Comparison of ENCODE assay signal across 29 mouse cellular contexts in genomic region chr6:54045748-54046721, GRCm38 (mm10). TPM values are rescaled to one million over a fixed set of nuclear protein-coding genes. Genes with fewer than 3 reads are reported as not detected.
A peak's percentile ranks its signal among the peaks of the same experiment; 100 is the strongest.
DNase-seq lines count a peak whose midpoint lies in the region; ATAC-seq lines count a peak whose summit lies in the region.
"Had no signal": no experiment of that assay in that cellular context is flagged by ENCODE, and none has a peak within 500 bp of the region (broad histone marks: within the 10 kb centered on the region; RNA-seq: fewer than 3 reads in every experiment).

No protein-coding gene starts in this region.

- H3K4me1 ChIP-seq in liver, embryonic 16.5 days (ENCODE audit: control insufficient read depth, low read depth, low read length), result peaks cover 7% of the 10 kb centered on the region
- H3K4me1 ChIP-seq in liver, embryonic 11.5 days (replicated peaks; ENCODE audit: control insufficient read depth, insufficient read depth, low read length), result peaks cover 2% of the 10 kb centered on the region; the same call in 1 of the 2 replicates
- H3K4me1 ChIP-seq: intestine, embryonic 15.5 days had no signal

- no peak overlapping the region for H3K4me3 ChIP-seq in liver, embryonic 16.5 days (ENCODE audit: low read depth, low read length)
- H3K4me3 ChIP-seq in liver, embryonic 11.5 days (ENCODE audit: low read depth, low read length), result no peak overlapping the region
- H3K4me3 ChIP-seq: embryonic facial prominence, embryonic 13.5 days; erythroblast, embryonic 14.5 days; forebrain, embryonic 12.5 days; gastrocnemius, adult 2 months; hindbrain, embryonic 10.5 days; intestine, embryonic 15.5 days; layer of hippocampus, adult 2 months; midbrain, embryonic 10.5 days; myocyte had no signal

- no peak overlapping the region for H3K9ac ChIP-seq in liver, embryonic 16.5 days (ENCODE audit: low read depth, low read length)
- no peak overlapping the region for H3K9ac ChIP-seq in liver, embryonic 11.5 days (ENCODE audit: low read depth, low read length)
- H3K9ac ChIP-seq: embryonic facial prominence, embryonic 13.5 days; forebrain, embryonic 12.5 days; intestine, embryonic 15.5 days; liver, embryonic 14.5 days had no signal

- H3K27me3 ChIP-seq in liver, embryonic 16.5 days (ENCODE audit: control insufficient read depth, insufficient read depth, low read depth, low read length), result no peaks in the 10 kb centered on the region; the same call in 1 of the 2 replicates
- H3K27me3 ChIP-seq in liver, embryonic 11.5 days (replicated peaks; ENCODE audit: control insufficient read depth, insufficient read depth, low read length), result peaks cover 19% of the 10 kb centered on the region
- H3K27me3 ChIP-seq: CH12.LX; intestine, embryonic 15.5 days had no signal

- no peaks in the 10 kb centered on the region for H3K9me3 ChIP-seq in liver, embryonic 16.5 days (replicated peaks; ENCODE audit: control insufficient read depth, low read length)
- H3K9me3 ChIP-seq in liver, embryonic 11.5 days (ENCODE audit: control insufficient read depth, low read length), result no peaks in the 10 kb centered on the region
- H3K9me3 ChIP-seq: embryonic facial prominence, embryonic 13.5 days; forebrain, embryonic 12.5 days; hindbrain, embryonic 10.5 days; intestine, embryonic 15.5 days; midbrain, embryonic 10.5 days had no signal

- H3K4me2 ChIP-seq in liver, embryonic 16.5 days (ENCODE audit: low read depth, low read length), result no peak overlapping the region
- H3K4me2 ChIP-seq in liver, embryonic 11.5 days, result no peak overlapping the region
- H3K4me2 ChIP-seq: embryonic facial prominence, embryonic 13.5 days; forebrain, embryonic 12.5 days; heart, embryonic 11.5 days; intestine, embryonic 15.5 days had no signal

- ATAC-seq in liver, embryonic 16.5 days (ENCODE audit: low read depth), result peak; percentile 52; the same call in 1 of the 2 replicates
- ATAC-seq in liver, embryonic 11.5 days (replicated peaks; ENCODE audit: low FRiP score), result no peak
- ATAC-seq: hindbrain, embryonic 16.5 days; intestine, embryonic 15.5 days; midbrain, embryonic 16.5 days had no signal

- no peaks in the 10 kb centered on the region for H3K36me3 ChIP-seq in liver, embryonic 16.5 days (ENCODE audit: control insufficient read depth, insufficient read depth)
- H3K36me3 ChIP-seq in liver, embryonic 11.5 days (ENCODE audit: control insufficient read depth, insufficient read depth, low read length), result no peaks in the 10 kb centered on the region
- H3K36me3 ChIP-seq: embryonic facial prominence, embryonic 13.5 days; forebrain, embryonic 12.5 days; hindbrain, embryonic 10.5 days; intestine, embryonic 15.5 days; midbrain, embryonic 10.5 days had no signal

- no peak for DNase-seq in liver, embryonic 11.5 days (ENCODE audit: low spot score)
- DNase-seq in ZHBTc4 (ENCODE audit: low read depth, low spot score) (peak; percentile 32), MN1 (ENCODE audit: low spot score) (no peak)
- DNase-seq in cerebellum, adult 8-10 months, result peak; percentile 90
- DNase-seq in cerebellum, postnatal 36 days, result peak; percentile 79 to 91
- no peak for DNase-seq in testis, postnatal 10 days (ENCODE audit: low spot score)
- DNase-seq: adrenal gland, adult 2 months; B cell, adult 2 months; embryo, embryonic 11 days; gastrocnemius, adult 2 months; kidney, adult 8-10 months; kidney, postnatal 14 days; layer of hippocampus, postnatal 36 days; thymus, adult 18-20 months; thymus, postnatal 4 days had no signal

- H3K27ac ChIP-seq in liver, embryonic 16.5 days (ENCODE audit: low read length), result no peak overlapping the region
- no peak overlapping the region for H3K27ac ChIP-seq in liver, embryonic 11.5 days (ENCODE audit: low read depth, low read length)
- H3K27ac ChIP-seq: embryonic facial prominence, embryonic 13.5 days; forebrain, embryonic 12.5 days; gastrocnemius, adult 2 months; hindbrain, embryonic 10.5 days; intestine, embryonic 15.5 days; layer of hippocampus, adult 2 months; liver, embryonic 14.5 days; midbrain, embryonic 10.5 days had no signal

- 59% methylated on average over 8 of the region's 8 CpGs for WGBS in liver, embryonic 16.5 days (ENCODE audit: insufficient replicate concordance)
- 79% methylated on average over 8 of the region's 8 CpGs for WGBS in liver, embryonic 11.5 days

RNA-seq across cellular contexts. Expression of gene Chn2, which starts 6.7 kb away (rescaled TPM):
- 3.9 and 4.2 TPM in 2 replicates for polyA plus RNA-seq in liver, embryonic 16.5 days (2015; fragmentation: Nextera tagmentation; extraction: Ambion mirVana)
- polyA plus RNA-seq in liver, embryonic 11.5 days (2014; fragmentation: Nextera tagmentation; extraction: Ambion mirVana), result 5.5 and 6.6 TPM in 2 replicates
- polyA plus RNA-seq: erythroblast, embryonic 14.5 days had no signal

Comparison
In these comparisons a context has a peak if more than half of its experiments do, and no peak if none do; other contexts are left out.
1. DNase-seq: peak in ZHBTc4 (single experiment), cerebellum, adult 8-10 months (single experiment) and cerebellum, postnatal 36 days (2 of 2); none in liver, embryonic 11.5 days (single experiment), testis, postnatal 10 days (single experiment) and MN1 (single experiment).